Mouse (Mus musculus): Measurements from ENCODE around the gene 4930432K21Rik. TPM values are rescaled to one million over a fixed set of nuclear protein-coding genes. Genes with fewer than 3 reads are reported as not detected.
A peak's percentile ranks its signal among the peaks of the same experiment; 100 is the strongest.

The 4930432K21Rik gene
- total and polyA plus RNA-seq, 2 experiments from 2014 or later: 2.7 to 5.9 TPM

GRCm38 (mm10) chr8:84211881-84212563, 64.2 kb downstream of the 4930432K21Rik start:
- DNase-seq (ENCODE audit: low spot score) (no peak), ATAC-seq (no peak)
- no peak overlapping the region for H3K4me3 ChIP-seq (ENCODE audit: low read length)
- TF ChIP-seq CTCF (IDR thresholded peaks at IDR 0.05; ENCODE audit: low read depth): no peak
- no peaks in the 10 kb centered on the region for H3K27me3 ChIP-seq (ENCODE audit: insufficient read depth, low read length)
- H3K9ac ChIP-seq (replicated peaks; ENCODE audit: low read length): no peak overlapping the region
- no peaks in the 10 kb centered on the region for H3K9me3 ChIP-seq (ENCODE audit: low read length)
- WGBS: 88% methylated on average over 31 of the region's 31 CpGs
- peaks cover 61% of the 10 kb centered on the region for H3K36me3 ChIP-seq (ENCODE audit: insufficient read depth, low read length)
- no peak overlapping the region for H3K27ac ChIP-seq
- H3K4me2 ChIP-seq (ENCODE audit: low read depth, low read length): no peak overlapping the region
- peaks cover 11% of the 10 kb centered on the region; the same call in 1 of the 2 replicates for H3K4me1 ChIP-seq (ENCODE audit: insufficient read depth, low read length)

- Histone ChIP-seq H3K9ac (replicated peaks; ENCODE audit: low read length) (no peak overlapping the region), H3K36me3 (ENCODE audit: insufficient read depth, low read length) (peaks cover 73% of the 10 kb centered on the region)
- no peak for ATAC-seq
Measured at GRCm38 (mm10) chr8:84213277-84213676, 65.5 kb downstream of the 4930432K21Rik start.

GRCm38 (mm10) chr8:84217206-84217605, 69.4 kb downstream of the 4930432K21Rik start:
- no peak for DNase-seq (ENCODE audit: low spot score)
- Histone ChIP-seq H3K4me1 (ENCODE audit: insufficient read depth, low read length) (no peaks in the 10 kb centered on the region), H3K9me3 (ENCODE audit: low read length) (no peaks in the 10 kb centered on the region), H3K27me3 (ENCODE audit: insufficient read depth, low read length) (no peaks in the 10 kb centered on the region), H3K9ac (replicated peaks; ENCODE audit: low read length) (no peak overlapping the region), H3K4me3 (ENCODE audit: low read length) (no peak overlapping the region), H3K36me3 (ENCODE audit: insufficient read depth, low read length) (peaks cover 73% of the 10 kb centered on the region), H3K4me2 (ENCODE audit: low read depth, low read length) (no peak overlapping the region), H3K27ac (no peak overlapping the region)
- no peak for TF ChIP-seq CTCF (IDR thresholded peaks at IDR 0.05; ENCODE audit: low read depth)
- 91% methylated on average over 11 of the region's 11 CpGs for WGBS
- ATAC-seq: no peak

More at GRCm38 (mm10) chr8:84213277-84213676, 65.5 kb downstream of the 4930432K21Rik start:
- Histone ChIP-seq H3K9me3 (ENCODE audit: low read length) (no peaks in the 10 kb centered on the region), H3K4me3 (ENCODE audit: low read length) (no peak overlapping the region), H3K4me2 (ENCODE audit: low read depth, low read length) (no peak overlapping the region), H3K27me3 (ENCODE audit: insufficient read depth, low read length) (no peaks in the 10 kb centered on the region), H3K4me1 (ENCODE audit: insufficient read depth, low read length) (0 out of 2 replicates have a peak, but pooled peaks cover 6% of the 10 kb centered on the region), H3K27ac (no peak overlapping the region)
- 92% methylated on average over 4 of the region's 4 CpGs for WGBS
- TF ChIP-seq CTCF (IDR thresholded peaks at IDR 0.05; ENCODE audit: low read depth): no peak
- DNase-seq (ENCODE audit: low spot score): no peak

- Histone ChIP-seq H3K9ac (replicated peaks; ENCODE audit: low read length) (no peak overlapping the region), H3K27ac (no peak overlapping the region), H3K4me1 (ENCODE audit: insufficient read depth, low read length) (no peaks in the 10 kb centered on the region), H3K36me3 (ENCODE audit: insufficient read depth, low read length) (peaks cover 70% of the 10 kb centered on the region), H3K4me2 (ENCODE audit: low read depth, low read length) (no peak overlapping the region), H3K4me3 (ENCODE audit: low read length) (no peak overlapping the region), H3K27me3 (ENCODE audit: insufficient read depth, low read length) (no peaks in the 10 kb centered on the region), H3K9me3 (ENCODE audit: low read length) (no peaks in the 10 kb centered on the region)
- WGBS: 94% methylated on average over 5 of the region's 5 CpGs
- DNase-seq (ENCODE audit: low spot score): no peak
- ATAC-seq: no peak
- no peak for TF ChIP-seq CTCF (IDR thresholded peaks at IDR 0.05; ENCODE audit: low read depth)
Measured at GRCm38 (mm10) chr8:84218143-84218542, 70.3 kb downstream of the 4930432K21Rik start.

GRCm38 (mm10) chr8:84220105-84220504, 72.3 kb downstream of the 4930432K21Rik start:
- no peaks in the 10 kb centered on the region for H3K27me3 ChIP-seq (ENCODE audit: insufficient read depth, low read length)
- H3K4me2 ChIP-seq (ENCODE audit: low read depth, low read length): no peak overlapping the region
- H3K9ac ChIP-seq (replicated peaks; ENCODE audit: low read length): no peak overlapping the region
- ATAC-seq (no peak), DNase-seq (ENCODE audit: low spot score) (no peak)
- no peak for TF ChIP-seq CTCF (IDR thresholded peaks at IDR 0.05; ENCODE audit: low read depth)
- 89% methylated on average over 7 of the region's 7 CpGs for WGBS
- H3K4me3 ChIP-seq (ENCODE audit: low read length): no peak overlapping the region
- H3K27ac ChIP-seq: no peak overlapping the region
- no peaks in the 10 kb centered on the region for H3K9me3 ChIP-seq (ENCODE audit: low read length)
- H3K4me1 ChIP-seq (ENCODE audit: insufficient read depth, low read length): no peaks in the 10 kb centered on the region
- peaks cover 69% of the 10 kb centered on the region for H3K36me3 ChIP-seq (ENCODE audit: insufficient read depth, low read length)

MicroRNA genes within 50 kb of the gene (microRNA counts, 519-probe panel; counts per million panel counts)
- 3,722 counts per million, percentile 65 among the panel's probes with 10 or more counts for microRNA mmu-miR-181c
- microRNA mmu-miR-23a: 4,265 counts per million, percentile 75 among the panel's probes with 10 or more counts
- 4,288 counts per million, percentile 75 among the panel's probes with 10 or more counts for microRNA mmu-miR-27a

Small RNA genes within 50 kb of the gene (microRNA-seq; reads per million reads assigned to microRNA genes)
- 0 reads per million in 2 experiments for gene Gm25110
- 12,131 to 13,302 reads per million in 2 experiments for gene Mir181c
- gene Mir181d: 4,057 to 5,646 reads per million in 2 experiments
- 7,586 to 9,739 reads per million in 2 experiments for gene Mir23a
- 0 reads per million in 2 experiments for gene Mir24-2
- 168 to 258 reads per million in 2 experiments for gene Mir27a
- 0 reads per million in 2 experiments for gene Mir3074-2

Other genes with a start within 250 kb of the 4930432K21Rik start
- gene Adgrl1, start 247.9 kb upstream of the 4930432K21Rik start, total RNA-seq (2014; rRNA removed): 393 and 469 TPM in 2 replicates
- 54.2 and 54.6 TPM in 2 replicates for gene Adgrl1, start 247.9 kb upstream of the 4930432K21Rik start, polyA plus RNA-seq (2015; fragmentation: Nextera tagmentation; extraction: Ambion mirVana)
- gene Gm10644, start 192.8 kb upstream of the 4930432K21Rik start, total RNA-seq (2014; rRNA removed): 0.40 and 1.7 TPM in 2 replicates
- 0.43 and 0.56 TPM in 2 replicates for gene Gm10644, start 192.8 kb upstream of the 4930432K21Rik start, polyA plus RNA-seq (2015; fragmentation: Nextera tagmentation; extraction: Ambion mirVana)
- 4.7 and 5.6 TPM in 2 replicates for gene Asf1b, start 192.5 kb upstream of the 4930432K21Rik start, total RNA-seq (2014; rRNA removed)
- gene Asf1b, start 192.5 kb upstream of the 4930432K21Rik start, polyA plus RNA-seq (2015; fragmentation: Nextera tagmentation; extraction: Ambion mirVana): 8.3 and 10.6 TPM in 2 replicates
- 198 and 213 TPM in 2 replicates for gene Prkaca, start 175.0 kb upstream of the 4930432K21Rik start, total RNA-seq (2014; rRNA removed)
- gene Prkaca, start 175.0 kb upstream of the 4930432K21Rik start, polyA plus RNA-seq (2015; fragmentation: Nextera tagmentation; extraction: Ambion mirVana): 257 and 268 TPM in 2 replicates
- 58.6 and 96.8 TPM in 2 replicates for gene Samd1, start 150.4 kb upstream of the 4930432K21Rik start, total RNA-seq (2014; rRNA removed)
- 5.7 and 5.9 TPM in 2 replicates for gene Samd1, start 150.4 kb upstream of the 4930432K21Rik start, polyA plus RNA-seq (2015; fragmentation: Nextera tagmentation; extraction: Ambion mirVana)
- gene 1700067K01Rik, start 146.5 kb upstream of the 4930432K21Rik start, total RNA-seq (2014; rRNA removed): not detected in 2 replicates
- gene 1700067K01Rik, start 146.5 kb upstream of the 4930432K21Rik start, polyA plus RNA-seq (2015; fragmentation: Nextera tagmentation; extraction: Ambion mirVana): 0.49 and 0.51 TPM in 2 replicates
- gene 2210011C24Rik, start 135.9 kb upstream of the 4930432K21Rik start, total RNA-seq (2014; rRNA removed): 0.25 and 4.2 TPM in 2 replicates
- 1.2 and 1.9 TPM in 2 replicates for gene 2210011C24Rik, start 135.9 kb upstream of the 4930432K21Rik start, polyA plus RNA-seq (2015; fragmentation: Nextera tagmentation; extraction: Ambion mirVana)
- 4.5 and 9.6 TPM in 2 replicates for gene Palm3, start 126.6 kb upstream of the 4930432K21Rik start, total RNA-seq (2014; rRNA removed)
- 8.2 and 8.8 TPM in 2 replicates for gene Palm3, start 126.6 kb upstream of the 4930432K21Rik start, polyA plus RNA-seq (2015; fragmentation: Nextera tagmentation; extraction: Ambion mirVana)
- 0.29 and 0.47 TPM in 2 replicates for gene Il27ra, start 105.4 kb upstream of the 4930432K21Rik start, total RNA-seq (2014; rRNA removed)
- 0.29 and 0.62 TPM in 2 replicates for gene Il27ra, start 105.4 kb upstream of the 4930432K21Rik start, polyA plus RNA-seq (2015; fragmentation: Nextera tagmentation; extraction: Ambion mirVana)
- 9.0 and 18.8 TPM in 2 replicates for gene Rln3, start 103.0 kb upstream of the 4930432K21Rik start, total RNA-seq (2014; rRNA removed)
- gene Rln3, start 103.0 kb upstream of the 4930432K21Rik start, polyA plus RNA-seq (2015; fragmentation: Nextera tagmentation; extraction: Ambion mirVana): 6.1 and 6.6 TPM in 2 replicates
- 0.25 and 3.0 TPM in 2 replicates for gene Gm10643, start 82.9 kb upstream of the 4930432K21Rik start, total RNA-seq (2014; rRNA removed)
- 1.6 and 2.4 TPM in 2 replicates for gene Gm10643, start 82.9 kb upstream of the 4930432K21Rik start, polyA plus RNA-seq (2015; fragmentation: Nextera tagmentation; extraction: Ambion mirVana)
- 29.0 and 30.0 TPM in 2 replicates for gene Rfx1, start 81.2 kb upstream of the 4930432K21Rik start, total RNA-seq (2014; rRNA removed)
- gene Rfx1, start 81.2 kb upstream of the 4930432K21Rik start, polyA plus RNA-seq (2015; fragmentation: Nextera tagmentation; extraction: Ambion mirVana): 6.0 and 6.2 TPM in 2 replicates
- gene Dcaf15, start 43.3 kb upstream of the 4930432K21Rik start, total RNA-seq (2014; rRNA removed): 77.0 and 77.6 TPM in 2 replicates
- gene Dcaf15, start 43.3 kb upstream of the 4930432K21Rik start, polyA plus RNA-seq (2015; fragmentation: Nextera tagmentation; extraction: Ambion mirVana): 18.4 and 18.5 TPM in 2 replicates
- gene Podnl1, start 22.0 kb upstream of the 4930432K21Rik start, total RNA-seq (2014; rRNA removed): 0.72 TPM in 1 of 2 replicates, not detected in the other
- gene Podnl1, start 22.0 kb upstream of the 4930432K21Rik start, polyA plus RNA-seq (2015; fragmentation: Nextera tagmentation; extraction: Ambion mirVana): 0.41 and 0.68 TPM in 2 replicates
- gene Cc2d1a, start 89 bp upstream of the 4930432K21Rik start, total RNA-seq (2014; rRNA removed): 66.2 and 75.1 TPM in 2 replicates
- 47.1 and 49.6 TPM in 2 replicates for gene Cc2d1a, start 89 bp upstream of the 4930432K21Rik start, polyA plus RNA-seq (2015; fragmentation: Nextera tagmentation; extraction: Ambion mirVana)
- gene Nanos3, start 37.2 kb downstream of the 4930432K21Rik start, total RNA-seq (2014; rRNA removed): 2.3 and 3.2 TPM in 2 replicates
- gene Nanos3, start 37.2 kb downstream of the 4930432K21Rik start, polyA plus RNA-seq (2015; fragmentation: Nextera tagmentation; extraction: Ambion mirVana): 11.5 and 15.5 TPM in 2 replicates
- gene Zswim4, start 89.0 kb downstream of the 4930432K21Rik start, total RNA-seq (2014; rRNA removed): 44.1 and 50.6 TPM in 2 replicates
- 11.0 and 11.3 TPM in 2 replicates for gene Zswim4, start 89.0 kb downstream of the 4930432K21Rik start, polyA plus RNA-seq (2015; fragmentation: Nextera tagmentation; extraction: Ambion mirVana)
- gene D8Ertd738e, start 101.7 kb downstream of the 4930432K21Rik start, total RNA-seq (2014; rRNA removed): 69.4 and 79.5 TPM in 2 replicates
- 318 and 325 TPM in 2 replicates for gene D8Ertd738e, start 101.7 kb downstream of the 4930432K21Rik start, polyA plus RNA-seq (2015; fragmentation: Nextera tagmentation; extraction: Ambion mirVana)
- gene Mri1, start 109.3 kb downstream of the 4930432K21Rik start, total RNA-seq (2014; rRNA removed): 46.1 and 71.6 TPM in 2 replicates
- gene Mri1, start 109.3 kb downstream of the 4930432K21Rik start, polyA plus RNA-seq (2015; fragmentation: Nextera tagmentation; extraction: Ambion mirVana): 41.6 and 44.7 TPM in 2 replicates
- gene Ccdc130, start 122.4 kb downstream of the 4930432K21Rik start, total RNA-seq (2014; rRNA removed): 6.0 and 7.5 TPM in 2 replicates
- gene Ccdc130, start 122.4 kb downstream of the 4930432K21Rik start, polyA plus RNA-seq (2015; fragmentation: Nextera tagmentation; extraction: Ambion mirVana): 12.4 and 12.9 TPM in 2 replicates
- 59.5 and 70.5 TPM in 2 replicates for gene Cacna1a, start 240.4 kb downstream of the 4930432K21Rik start, total RNA-seq (2014; rRNA removed)
- 16.5 and 17.4 TPM in 2 replicates for gene Cacna1a, start 240.4 kb downstream of the 4930432K21Rik start, polyA plus RNA-seq (2015; fragmentation: Nextera tagmentation; extraction: Ambion mirVana)

All from hindbrain, postnatal 0 days (tissue).